Mouse (Mus musculus) CD4-positive helper T cell, adult 2 months (primary cell): ENCODE measurements around the gene Lhx6.
"Not testable (repeated sequence)": the region's sequence is repeated elsewhere in the genome, so short reads cannot be mapped to it uniquely, and the experiment has no call there.

Experiments
- DNase-seq: peaks from one replicate; pipeline ENCODE4 v3.0.0-alpha.2; 2012; ENCODE audit warnings: low read depth, missing footprints, low spot score

The Lhx6 gene

GRCm38 (mm10) chr2:36104956-36105741 is at the start of gene Lhx6:
Gene Lhx6, minus strand, starts transcription at chr2:36105408.
- no peak for DNase-seq

- DNase-seq: not testable (repeated sequence)
These were observed 47.2 kb upstream of the Lhx6 start for GRCm38 (mm10) chr2:36152401-36152800.

DNA sequence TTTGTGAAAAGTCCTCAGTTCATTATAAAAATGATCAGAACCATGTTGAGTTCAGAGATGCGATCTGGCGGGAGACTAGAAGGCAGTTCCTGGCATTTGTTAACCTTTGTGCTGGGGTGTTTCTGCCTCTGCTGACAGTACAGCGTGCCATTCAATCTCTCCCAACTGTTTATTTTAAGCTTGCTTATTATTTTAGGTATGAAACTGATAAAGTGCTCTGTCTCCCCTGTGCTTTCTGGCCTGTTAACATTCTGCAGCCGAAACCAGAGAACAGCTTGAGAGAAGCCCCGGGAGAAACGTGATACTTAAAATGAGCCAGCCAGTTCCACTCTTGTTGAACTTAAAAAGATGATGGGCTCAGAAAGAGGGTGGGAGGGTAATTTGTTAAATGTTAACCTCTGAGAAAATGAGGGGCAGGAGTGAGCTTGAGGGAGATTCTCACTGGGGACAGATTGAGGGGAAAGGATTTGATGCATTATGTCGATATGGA is 43.7 kb upstream of the Lhx6 start:
- DNase-seq: no peak

DNA sequence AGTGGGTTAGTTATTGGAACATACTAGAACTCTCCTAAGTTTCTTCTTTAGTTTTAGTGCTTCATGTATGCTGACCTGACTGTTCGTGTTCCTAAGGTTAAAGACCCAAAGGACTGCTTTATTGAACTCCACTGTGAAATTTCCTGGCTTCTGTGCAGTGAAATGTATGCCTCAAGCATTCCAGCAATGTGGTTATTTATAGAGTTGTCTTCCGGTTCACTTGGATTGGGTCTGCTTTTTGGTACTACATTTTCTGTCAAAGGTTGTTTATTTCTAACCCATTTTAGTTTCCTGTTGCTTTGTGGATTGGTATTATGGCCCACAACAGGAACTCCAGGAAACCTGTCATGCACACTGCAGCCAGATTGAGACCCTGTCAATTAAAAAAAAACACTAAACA is 33.9 kb upstream of the Lhx6 start:
- DNase-seq: no peak

- DNase-seq: peak; percentile 93
These were observed 31.2 kb upstream of the Lhx6 start, which contains the start of the genes Mrrf and Rbm18 for GRCm38 (mm10) chr2:36136300-36136941. Gene Mrrf, plus strand, starts transcription at chr2:36136389. Gene Rbm18, minus strand, starts transcription at chr2:36136773.

- DNase-seq: no peak
These were observed 30.7 kb upstream of the Lhx6 start for GRCm38 (mm10) chr2:36135887-36136286.

DNA sequence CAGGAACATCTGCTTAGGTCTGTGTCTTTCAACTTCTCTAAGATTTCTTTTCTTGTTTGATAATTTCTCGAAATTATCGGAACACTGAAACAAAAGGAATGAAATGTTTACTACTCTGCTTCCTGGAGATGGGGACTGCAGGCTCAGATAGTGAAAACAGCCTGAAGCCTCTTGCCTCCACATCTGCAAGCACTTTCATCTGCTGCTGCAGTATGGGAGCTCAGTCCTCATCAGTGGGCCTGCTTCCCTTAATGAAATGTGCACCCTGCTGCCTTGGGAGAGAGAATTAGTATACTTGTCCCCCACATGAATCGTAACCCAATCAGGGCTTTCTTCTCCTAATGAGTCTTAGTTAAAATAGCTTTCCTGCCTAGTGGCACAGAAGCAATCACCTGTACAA is 23.8 kb upstream of the Lhx6 start:
- no peak for DNase-seq

GRCm38 (mm10) chr2:36127973-36128372 is 22.8 kb upstream of the Lhx6 start:
- no peak for DNase-seq

- DNase-seq: no peak
These were observed 21.7 kb upstream of the Lhx6 start for GRCm38 (mm10) chr2:36126795-36127429.

GRCm38 (mm10) chr2:36112632-36113031 is 7.4 kb upstream of the Lhx6 start:
- no peak for DNase-seq

DNA sequence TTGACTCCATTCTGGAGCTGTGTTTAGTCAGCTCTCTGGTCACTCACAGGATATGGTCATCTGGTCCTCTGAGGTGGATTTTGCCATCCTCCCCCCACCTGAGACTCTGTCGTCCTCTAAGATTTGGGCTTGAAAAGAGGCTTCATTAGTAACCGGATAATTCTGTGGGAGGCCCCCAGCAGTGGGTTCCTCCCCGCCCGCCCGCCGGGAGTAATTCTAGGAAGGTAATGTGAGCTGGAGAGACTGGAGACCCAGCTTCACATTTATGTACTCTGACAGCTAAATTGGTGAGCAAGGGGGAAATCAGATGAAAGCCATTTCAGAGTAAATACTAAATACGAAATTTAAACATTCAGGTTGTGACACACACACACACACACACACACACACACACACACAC is 3.4 kb upstream of the Lhx6 start:
- no peak for DNase-seq

DNA sequence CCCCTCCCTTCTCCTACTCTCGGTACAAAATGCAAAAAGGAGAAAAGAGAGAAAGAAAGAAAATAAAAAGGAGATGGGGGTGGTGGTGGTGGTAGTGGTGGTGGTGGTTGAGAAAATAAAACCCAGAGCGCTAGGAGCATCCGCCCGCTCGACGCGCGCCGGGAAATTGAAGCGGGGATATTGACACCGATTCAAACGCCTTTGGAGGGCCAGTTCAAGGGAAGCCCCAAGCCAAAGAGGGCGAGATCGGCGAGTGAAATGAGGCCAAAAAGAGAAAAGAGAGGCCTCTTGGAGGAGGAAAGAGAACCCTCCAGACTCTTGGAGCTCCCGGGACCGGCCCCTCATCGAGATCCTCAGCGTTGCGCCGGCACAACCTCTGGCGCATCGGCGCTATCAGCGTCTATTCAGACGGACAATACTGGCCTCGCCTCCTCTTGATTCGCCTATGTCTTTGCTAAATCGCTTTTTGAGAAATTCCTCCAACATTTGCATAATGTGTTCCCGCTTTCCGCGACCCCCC is 712 bp downstream of the Lhx6 start:
- no peak for DNase-seq

- DNase-seq: no peak
These were observed 1.4 kb downstream of the Lhx6 start for GRCm38 (mm10) chr2:36103555-36104367.

DNA sequence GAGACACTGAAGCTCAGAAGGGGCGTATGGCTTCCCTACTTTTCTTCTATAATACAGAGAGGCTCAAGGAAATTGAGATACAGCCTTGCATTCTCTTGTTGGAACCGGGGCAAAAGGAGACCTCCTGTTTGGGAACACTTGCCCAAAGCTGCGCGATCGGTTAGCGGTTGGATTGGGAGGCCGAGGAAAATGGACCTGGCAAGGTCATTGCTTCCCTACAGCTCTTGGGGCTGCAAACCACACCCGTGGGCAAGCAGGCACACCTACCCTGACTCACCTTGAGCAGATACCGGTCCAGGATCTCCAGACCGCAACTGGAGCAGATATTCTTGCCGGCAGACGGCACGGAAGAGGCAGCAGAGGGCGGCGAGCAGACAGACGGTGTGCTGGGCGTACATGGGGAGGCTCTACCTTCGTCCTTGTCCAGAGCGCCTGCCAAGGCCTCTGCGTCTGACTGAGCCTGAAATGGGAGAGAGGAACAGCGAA is 2.1 kb downstream of the Lhx6 start:
- DNase-seq: no peak

DNA sequence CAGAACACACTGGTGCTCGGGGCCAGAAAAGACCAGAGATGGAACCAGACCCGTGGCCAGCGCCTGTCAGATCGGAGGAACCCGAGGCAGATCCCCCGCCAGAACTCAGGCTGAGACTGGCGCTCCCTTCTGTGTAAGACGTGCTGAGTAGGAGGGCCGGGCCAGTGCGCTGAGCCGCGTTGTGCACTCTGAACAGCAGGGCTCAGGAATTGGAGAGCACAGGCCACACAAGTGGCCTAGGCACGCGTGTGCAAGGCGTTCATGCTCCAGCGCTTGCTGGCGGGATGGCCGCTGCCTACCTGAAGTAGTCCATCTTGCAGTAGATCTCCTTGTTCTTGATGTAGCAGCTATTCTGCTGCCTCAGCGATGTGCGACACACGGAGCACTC is 2.7 kb downstream of the Lhx6 start:
- no peak for DNase-seq

- no peak for DNase-seq
These were observed 3.2 kb downstream of the Lhx6 start for GRCm38 (mm10) chr2:36101866-36102558.

DNA sequence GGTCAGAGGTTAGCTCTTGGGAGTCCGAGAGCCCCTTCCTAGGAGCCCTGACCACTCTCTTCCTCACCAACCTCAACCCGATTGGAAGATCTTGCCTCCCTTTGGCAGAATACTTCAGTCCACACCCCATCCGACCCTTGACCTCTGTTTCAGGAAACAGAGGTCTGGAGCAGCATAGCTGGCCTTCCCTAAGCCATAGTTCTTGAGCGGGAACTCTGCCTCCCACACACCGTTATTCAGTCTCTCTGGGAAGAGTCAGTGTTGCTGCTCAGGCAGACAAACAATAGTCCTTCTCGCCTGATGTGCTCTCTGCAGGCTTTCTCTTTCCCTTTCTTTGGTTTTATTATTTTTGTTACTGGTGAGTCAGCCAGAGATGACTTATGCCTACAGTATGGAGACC is 5.5 kb downstream of the Lhx6 start:
- DNase-seq: no peak

DNA sequence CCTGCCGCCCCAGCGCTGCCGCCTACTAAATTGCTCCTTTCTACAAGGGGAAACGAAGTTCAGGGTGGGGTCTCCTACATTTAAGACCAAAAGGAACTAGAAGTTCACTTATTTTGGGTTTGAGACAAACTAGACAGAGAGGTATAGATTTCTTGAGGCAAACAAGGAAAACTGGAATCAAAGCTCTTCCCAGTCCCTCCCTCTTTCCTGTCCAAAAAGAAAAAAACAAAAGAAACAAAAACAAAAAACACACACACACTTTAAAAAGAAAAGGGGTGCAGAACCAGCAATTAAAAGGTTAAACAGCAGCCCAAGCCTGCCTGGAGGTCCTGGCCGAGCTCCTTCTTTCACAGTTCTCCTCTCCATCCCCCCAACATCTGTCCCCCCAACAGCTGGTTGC is 7.2 kb downstream of the Lhx6 start:
- DNase-seq: no peak

- no peak for DNase-seq
These were observed 7.9 kb downstream of the Lhx6 start for GRCm38 (mm10) chr2:36097129-36097815.

GRCm38 (mm10) chr2:36093914-36094475 is 11.2 kb downstream of the Lhx6 start:
- DNase-seq: no peak
